Mouse (Mus musculus) embryo, embryonic 11 days (tissue): ENCODE measurements around the gene Tmem164.

Experiments used
- DNase-seq: peaks from one replicate; pipeline ENCODE4 v3.0.0-alpha.2; 2015

Tmem164 gene

DNA sequence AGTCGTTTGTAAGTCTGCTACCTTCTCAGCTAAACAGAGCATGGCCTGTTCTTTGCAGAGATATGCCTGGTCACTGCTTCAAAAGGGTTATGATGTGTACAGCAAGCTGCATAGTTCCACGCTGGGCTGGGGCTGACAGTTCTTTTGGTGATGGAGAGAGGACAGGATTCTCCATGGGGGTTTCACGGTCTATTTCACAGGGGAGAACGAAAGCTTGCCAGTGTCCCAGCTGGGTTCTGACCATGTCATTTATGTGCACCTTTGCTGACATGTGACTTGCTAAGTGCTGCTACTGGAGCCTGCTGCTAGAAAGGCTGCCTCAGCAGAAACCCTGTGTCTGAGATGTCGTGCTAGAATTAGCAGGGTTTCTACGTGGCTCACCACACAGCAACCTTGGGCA, 74.3 kb downstream of the Tmem164 start:
- DNase-seq, result no peak

DNA sequence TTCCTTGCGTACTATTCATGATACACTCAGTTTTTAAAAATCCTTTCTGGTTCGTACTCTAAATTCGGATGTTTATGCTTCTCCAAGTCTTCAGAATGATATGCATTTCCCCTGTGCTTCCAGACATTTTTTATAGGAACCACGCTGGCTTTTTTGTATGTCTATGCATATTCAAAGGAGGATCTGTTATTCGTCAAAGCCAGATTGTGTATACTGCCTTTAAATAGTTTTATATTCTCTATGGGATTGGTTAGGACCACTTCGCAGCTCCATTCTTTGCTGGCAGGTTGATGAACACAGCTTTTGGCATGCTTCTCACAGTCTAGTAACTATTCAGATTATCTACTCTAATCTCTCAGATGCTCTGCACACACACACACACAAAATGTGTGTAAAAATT, 79.2 kb downstream of the Tmem164 start:
- no peak for DNase-seq

DNA sequence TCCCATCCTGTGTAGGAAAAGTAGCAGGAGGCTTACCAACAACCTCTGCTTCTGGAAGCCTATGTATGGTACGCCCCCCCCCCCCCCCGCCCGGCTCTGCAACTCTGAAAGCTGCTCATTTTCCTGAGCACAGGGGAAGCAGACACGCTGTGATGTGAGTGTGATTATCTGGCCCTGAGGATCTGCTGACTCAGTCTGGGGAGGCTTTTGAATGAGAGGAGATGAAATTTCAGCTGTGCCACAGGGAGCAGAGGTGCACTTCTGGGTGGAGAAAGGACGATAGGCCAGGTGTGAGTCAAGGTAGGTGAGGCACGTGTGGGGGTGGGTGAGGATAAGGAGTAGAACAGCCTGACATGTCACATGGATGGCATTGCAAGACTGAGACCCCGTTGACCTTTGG, 82.1 kb downstream of the Tmem164 start:
- DNase-seq, result no peak

DNA sequence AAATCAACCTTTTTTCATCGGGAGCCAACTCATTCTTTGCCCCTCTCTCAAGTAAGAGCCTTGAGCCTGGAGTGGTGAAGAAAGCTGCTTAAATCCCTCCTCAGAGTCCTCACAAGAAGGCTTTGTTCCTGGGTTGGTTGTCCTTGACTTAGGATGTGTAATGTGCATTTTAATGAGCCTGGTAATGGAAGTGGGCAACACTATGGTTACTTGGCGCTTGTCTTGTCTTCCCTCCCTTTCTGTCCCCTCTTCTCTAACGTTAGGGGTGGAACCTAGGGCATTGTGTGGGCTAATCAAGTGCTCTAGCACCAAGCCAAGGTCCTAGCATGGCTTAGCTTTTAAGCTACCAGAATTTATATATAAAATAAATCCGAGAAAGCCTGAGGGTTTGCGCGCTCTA, 88.5 kb downstream of the Tmem164 start:
- no peak for DNase-seq

DNA sequence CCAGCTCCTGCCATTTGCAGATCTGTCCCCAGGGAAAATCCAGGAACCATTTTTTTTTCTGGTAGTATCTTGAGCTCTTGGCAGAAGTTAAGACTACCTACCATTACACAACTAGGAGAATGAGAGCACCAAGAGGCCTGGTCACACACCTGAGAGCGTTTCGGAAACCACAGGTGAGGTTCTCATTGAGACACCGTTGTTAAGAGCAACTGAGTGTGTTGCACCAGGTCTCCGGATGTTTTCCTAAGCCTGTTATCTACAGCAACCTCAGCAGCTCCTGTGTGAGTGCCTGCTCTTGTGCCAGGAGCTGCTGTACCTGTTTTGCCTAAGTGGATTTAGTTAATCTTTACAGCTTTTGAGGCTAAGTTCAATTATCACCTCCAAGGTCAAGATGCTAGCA, 92.5 kb downstream of the Tmem164 start:
- no peak for DNase-seq

DNA sequence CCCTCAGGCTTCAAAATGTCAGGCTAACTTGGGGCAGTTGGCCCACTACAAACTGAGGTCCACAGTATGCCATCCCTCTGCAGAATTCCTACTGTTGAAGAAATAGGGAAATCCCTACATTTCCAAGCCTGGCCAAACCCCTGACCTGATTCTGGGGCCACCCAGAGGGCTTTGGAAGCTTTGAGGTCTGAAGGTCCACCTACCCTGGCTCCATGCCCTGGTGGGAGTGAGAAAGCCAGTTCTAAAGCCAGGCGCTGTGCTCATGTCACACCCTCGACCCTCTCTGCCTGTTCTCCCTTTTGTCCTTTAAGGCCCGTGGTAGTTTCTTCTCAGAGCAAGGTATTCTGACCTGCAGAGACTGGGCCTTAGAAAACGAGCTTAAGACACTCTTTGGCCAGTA, 94.9 kb downstream of the Tmem164 start:
- no peak for DNase-seq

DNA sequence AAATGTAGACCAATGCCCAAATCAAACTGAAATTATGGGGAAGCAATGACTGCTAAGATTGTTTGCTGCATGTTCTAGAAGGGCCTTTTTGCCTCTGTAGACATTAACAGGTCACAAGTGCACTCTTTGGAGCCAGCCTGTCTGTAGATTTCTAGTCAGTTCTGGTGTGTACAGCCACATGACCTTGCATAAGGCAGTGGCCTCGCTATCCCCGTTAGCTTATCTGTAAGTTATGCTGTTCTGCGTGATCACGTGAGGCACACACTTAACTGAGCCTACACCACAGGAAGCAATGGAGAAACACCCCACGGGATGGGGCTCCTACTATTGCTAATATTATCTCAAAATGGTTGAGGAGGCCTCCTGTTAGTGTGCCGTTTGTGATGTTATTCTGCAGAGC, 97.4 kb downstream of the Tmem164 start:
- no peak for DNase-seq

DNA sequence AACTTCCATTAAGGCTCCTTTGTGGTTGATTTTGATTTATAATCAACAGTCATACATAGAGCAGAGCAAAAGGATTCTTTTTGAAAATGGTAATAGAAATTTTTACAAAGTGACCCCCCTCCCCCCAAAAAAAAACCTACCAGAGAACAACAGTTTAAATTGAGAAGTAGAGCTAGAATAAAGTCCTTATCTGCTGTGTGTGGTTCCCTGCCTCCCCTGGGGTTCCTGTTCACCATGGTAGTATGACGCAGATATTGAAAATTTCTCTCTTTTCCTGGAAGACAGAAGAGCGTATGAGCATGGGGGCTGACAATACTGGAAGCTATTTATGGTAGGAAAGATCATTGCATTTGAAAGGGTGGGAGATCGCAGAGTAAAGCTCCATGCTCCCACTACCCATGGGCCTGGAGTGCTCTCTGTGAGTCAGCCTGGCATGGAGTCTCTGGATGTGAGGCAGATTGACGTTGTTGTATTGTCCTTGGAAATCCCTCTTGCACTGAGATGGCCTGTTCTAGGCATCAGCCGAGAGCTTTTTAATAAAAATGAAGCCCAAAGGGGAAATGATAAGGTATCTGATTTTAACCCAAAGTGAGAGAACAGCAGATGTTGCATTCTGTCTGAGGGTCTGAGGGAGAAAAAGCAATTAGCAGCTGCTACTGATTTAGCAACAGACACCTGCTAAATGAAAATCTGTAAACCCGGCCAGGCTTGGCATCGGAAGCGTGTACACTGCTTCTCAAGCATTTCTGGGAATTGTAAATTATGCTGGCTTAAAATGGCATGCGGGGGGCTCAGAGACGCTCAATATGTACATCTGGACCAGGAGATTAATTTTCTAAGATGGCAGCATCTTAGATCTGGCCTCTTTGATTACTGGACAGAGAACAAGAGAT, 105.2 kb downstream of the Tmem164 start:
- DNase-seq, result no peak

DNA sequence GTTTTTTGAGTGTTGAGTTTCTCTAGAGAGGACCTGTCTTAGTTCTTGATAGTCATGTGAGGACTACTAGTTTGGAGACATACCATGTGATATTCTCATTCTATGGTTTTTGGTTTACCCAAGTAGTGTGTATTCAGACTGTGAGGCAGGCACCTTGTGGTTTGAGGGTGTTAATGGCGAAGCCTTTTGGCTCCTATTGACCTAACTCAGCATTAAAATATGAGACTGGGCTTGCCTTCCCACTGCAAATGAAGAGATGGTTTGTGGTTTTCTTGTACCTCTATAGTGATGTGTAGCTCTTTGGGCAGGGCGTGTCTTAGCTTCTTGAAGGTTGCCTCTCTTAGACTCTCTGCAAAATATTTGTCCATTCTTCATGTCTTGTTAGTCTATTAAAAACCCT, 111.0 kb downstream of the Tmem164 start:
- no peak for DNase-seq

DNA sequence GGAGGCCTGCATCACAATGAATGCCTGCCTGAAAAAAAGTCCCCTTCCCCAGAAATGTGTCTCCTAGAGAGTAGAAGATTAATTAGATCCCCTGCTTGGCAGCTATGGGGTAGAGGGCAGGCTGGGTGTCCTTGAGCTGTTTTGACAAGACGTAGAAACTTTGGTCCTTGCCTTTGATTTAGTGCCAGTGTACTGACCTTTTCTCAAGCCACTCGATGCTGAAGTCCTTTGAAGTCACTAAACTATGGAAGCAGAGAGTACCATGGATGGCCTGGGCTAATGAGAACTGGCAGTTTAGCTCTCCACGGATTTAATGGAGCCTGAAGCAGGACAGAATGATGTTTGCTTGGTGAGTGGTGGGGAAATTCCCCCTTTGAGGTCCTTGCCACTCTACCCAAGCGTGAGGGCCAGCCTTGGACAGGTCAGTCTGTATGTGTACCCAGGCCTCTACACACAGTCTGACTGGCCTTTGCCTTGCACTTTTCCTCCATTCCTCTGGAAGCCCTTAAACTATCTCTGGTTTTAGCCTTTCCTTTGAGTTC, 112.9 kb downstream of the Tmem164 start:
- DNase-seq, result no peak

DNA sequence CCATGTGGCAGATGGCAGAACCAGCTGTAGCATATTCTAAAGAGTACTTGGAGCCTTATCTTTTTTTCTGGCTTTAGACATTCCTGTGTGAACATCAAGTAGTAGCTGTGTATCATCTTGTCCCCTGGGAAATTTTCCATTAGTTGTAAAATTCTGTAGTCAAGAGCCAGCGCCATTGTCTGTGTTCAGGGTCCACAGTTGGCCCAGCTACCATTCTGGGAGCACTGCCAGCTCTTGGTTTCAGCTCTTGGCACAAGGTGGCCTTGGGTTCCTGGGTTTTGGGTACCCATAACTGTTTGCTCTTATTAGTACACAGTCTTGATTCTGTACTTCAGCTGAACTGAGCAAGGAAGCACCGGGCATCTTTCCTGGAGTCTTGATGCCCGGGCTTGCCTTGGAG, 123.4 kb downstream of the Tmem164 start:
- no peak for DNase-seq

DNA sequence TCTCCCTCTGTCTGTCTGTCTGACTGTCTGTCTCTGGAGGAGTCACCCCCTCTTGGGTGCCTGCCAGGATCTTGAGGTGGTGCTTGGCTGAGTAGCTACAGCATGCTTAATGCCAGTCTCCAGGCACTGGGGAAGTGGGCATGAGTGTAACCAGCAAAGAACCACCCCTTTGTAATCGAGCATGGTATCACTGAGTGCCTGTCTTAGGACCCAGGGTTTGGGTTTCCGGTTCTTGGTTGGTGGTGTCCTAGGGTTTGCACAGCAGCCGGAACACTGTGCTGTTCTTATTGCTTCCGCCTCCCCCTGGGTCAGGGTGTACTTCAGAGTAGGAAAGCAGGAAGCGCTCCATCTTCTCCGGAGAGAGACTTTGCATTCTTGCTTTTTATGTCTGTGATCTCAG, 124.9 kb downstream of the Tmem164 start:
- DNase-seq, result no peak

DNA sequence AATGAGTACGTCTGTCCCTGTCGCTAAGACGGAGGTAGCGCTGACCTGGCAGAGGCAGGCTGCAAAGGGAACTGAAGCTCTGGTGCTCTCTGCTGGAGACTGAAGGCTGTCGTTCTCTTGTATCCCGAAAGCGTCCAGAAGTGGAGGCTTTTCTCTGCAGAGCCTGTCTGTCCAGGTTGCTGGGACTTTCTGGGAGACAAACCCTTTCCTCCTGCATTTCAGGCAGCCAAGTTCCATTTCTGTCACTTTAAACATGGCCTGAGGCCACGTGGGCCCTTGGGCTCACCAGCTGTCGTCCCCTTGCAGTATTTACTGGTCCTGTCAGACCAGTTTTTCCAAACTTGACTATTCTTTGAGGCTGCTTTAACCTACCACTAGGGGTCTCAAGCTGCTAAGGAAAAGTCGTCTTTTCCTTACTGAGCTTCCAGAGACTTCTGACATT, 125.4 kb downstream of the Tmem164 start:
- peak; percentile 31 for DNase-seq

DNA sequence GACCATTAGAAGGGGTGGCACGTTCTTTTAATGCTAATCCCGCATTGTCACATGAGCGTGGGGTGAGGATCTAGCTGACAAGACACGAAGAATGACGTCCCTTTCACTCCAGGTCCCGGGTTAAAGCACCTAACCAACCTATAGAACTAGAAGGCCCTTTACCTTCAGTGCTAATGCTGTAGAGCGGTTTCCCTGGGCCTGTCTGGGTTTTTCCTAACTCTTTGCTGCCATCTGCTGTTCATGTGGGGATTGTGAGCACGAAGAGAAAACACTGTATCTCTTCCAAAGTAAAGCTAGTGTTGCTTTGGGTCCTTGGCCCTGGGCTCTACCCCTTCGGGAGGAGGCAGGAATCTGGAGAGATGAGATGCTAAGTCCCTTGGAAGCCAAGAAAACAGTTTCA, 127.2 kb downstream of the Tmem164 start:
- peak; percentile 57 for DNase-seq

DNA sequence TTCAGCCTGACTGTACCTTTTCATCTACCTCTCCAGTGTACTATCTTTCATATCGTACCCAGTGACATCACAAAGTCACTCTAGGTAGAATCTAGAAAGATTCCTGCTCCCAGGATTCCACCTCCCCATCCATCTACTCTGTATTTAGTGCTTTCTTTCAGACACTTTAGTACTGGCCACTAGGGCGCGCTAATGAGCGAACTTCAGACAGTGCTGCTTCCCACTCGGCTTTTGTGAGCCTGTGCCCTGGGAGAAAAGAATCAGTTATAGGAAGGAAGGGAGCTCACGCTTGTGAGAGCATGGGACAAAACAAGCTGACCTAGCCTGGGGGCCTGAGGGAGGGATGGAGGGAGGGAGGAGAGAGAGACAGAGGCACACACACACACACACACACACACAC, 131.9 kb downstream of the Tmem164 start:
- peak; percentile 55 for DNase-seq

DNA sequence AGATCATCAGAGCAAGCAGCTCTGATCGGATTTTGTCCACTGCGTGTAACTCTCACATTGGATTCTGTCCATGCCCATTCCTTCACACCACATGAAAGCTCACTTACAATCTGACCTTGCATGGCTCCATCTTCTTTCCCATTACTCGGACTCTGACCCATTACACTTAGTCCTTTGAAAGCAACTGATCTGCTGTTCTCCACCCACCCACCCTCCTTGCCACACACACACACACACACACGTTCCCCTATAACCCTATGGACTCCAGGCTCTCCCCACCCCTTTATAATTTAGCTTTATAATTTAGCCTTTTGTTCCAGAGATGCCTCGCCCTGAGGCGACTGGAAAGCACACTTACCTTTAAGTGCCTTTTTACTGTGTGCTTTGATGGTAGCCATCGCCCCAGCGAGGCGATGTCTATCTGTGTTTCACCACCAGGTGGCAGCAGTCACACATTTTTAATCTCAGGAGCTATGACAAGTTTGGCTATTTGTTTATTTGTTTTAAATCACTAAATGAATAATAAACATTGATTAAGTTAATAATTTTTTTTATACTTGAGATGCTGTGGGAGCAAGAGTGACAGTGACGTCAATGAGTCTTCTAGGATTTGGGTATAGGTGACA, 137.0 kb downstream of the Tmem164 start:
- peak; percentile 49 for DNase-seq

DNA sequence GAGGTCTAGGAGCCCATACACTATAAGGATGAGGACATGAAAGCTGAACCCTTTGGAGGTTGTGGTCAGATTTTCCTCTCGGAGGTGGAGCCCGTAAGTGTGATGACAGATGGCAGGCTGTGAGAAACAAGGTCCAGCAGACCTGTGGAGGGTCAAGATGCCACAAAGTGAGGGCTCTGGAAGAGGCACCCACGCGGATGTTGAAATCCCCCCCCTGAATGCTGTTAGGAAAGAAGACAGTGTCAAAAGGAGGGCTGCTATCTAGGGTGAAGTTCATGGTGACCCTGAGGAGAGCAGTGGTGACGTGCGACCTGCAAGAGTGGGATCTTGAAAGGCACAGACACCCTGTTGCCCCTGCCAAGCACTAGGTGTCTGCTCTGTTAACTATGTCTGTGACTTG, 140.0 kb downstream of the Tmem164 start:
- DNase-seq, result no peak

DNA sequence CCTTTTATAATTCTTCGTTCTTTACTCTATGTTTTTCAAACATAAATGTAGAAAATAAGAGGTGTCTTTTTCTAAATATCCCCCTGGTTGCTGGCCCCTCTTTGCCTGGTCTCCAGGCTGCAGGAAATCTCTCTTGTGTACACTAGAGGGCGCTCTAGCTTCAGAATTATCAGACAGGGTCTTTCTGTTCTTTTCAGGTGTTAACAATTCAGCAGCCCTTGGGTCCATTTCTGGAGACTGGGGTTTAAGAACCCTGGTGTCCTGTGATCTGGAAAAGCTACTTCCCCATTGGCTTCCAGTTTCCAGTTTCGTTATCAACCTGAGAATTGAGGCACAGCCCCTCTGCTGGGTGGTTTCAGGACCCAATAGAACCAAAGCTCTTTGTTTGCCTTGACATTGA, 140.6 kb downstream of the Tmem164 start:
- DNase-seq, result peak; percentile 39

DNA sequence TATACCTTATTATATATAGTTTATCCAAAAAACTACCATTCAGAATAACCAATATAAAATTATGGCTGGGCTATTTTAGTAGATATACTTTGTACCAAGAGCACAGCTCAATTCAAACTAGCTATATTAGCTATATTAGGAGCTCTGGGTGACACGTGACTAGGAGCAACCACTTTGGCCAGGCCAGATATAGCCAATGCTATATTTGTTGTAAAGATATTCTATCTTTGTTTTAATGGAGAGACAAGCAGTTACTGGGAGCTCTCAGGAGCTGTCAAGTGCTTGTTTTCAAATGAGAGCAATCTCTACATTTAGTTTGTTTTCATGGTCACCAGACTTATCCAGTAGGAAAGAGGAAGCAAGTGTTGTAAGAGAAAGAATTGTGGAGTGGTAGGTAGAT, 144.1 kb downstream of the Tmem164 start:
- DNase-seq, result no peak

DNA sequence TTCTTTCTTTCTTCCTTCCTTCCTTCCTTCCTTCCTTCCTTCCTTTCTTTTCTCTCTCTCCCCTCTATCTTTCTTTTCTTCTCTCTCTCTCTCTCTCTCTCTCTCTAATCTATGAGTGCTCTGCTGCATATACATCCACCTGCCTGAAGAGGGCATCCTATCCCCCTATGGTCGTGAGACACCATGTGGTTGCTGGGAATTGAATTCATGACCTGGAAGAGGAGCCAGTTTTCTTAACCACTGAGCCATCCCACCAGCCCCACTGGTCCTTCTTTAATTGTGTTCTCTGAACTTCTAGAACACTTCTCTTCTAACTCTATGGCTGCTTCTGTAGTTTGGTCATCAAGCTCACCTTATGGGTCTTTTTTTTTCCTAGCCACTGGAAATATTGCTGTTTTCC, 146.4 kb downstream of the Tmem164 start:
- DNase-seq, result no peak

DNA sequence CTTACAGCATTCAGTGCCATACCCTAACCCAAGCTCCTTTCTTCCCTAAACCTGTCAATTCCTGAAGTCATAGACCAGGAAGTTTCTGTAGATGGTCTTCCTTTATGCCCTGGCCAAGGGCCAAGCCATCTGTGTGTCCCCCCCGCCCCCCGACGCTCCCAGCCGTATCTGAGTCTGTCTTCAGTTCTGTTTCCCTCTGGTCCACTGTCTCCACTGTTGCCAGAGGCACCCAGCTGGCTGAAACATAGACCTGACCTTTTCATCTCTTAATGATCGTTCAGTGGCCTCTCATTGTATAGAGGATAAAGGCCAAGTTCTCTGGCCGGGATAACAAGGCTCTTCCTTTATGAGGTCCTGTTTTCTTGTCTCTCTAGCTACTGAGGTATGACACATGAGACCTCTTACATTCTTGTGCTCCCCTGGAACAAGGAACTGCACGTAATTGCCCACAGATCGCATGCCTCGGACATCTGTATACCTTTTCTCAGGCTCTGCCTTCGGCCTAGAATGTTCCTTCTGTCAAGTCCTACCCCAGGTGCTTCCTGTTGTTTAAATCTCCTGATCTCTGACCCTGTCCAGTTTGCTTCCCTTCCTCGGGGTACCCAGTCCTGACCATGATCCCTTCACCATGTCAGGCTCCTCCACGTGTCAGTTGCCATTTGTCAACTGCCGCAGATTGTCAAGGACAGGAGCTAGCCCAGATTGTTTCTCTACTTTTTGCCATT, 147.1 kb downstream of the Tmem164 start:
- no peak for DNase-seq

DNA sequence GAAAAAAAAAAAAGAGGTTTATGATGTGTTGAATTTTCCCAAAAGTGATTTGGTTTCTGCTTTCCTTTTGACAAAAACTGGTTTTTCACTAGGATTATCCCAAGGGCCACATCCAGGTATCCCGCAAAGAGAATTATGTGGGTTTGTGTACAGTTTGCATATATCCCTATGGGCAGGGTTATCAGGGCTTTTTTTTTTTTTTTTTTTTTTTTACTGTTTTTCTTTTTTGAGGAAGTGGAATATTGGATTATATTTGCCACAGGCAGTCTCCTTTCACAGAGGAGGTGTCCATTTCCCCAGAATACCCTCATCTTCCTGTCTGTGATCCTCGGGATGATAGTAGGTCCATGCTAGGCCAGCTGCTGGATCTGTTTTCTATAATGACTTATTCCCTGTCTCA, 148.1 kb downstream of the Tmem164 start:
- no peak for DNase-seq

DNA sequence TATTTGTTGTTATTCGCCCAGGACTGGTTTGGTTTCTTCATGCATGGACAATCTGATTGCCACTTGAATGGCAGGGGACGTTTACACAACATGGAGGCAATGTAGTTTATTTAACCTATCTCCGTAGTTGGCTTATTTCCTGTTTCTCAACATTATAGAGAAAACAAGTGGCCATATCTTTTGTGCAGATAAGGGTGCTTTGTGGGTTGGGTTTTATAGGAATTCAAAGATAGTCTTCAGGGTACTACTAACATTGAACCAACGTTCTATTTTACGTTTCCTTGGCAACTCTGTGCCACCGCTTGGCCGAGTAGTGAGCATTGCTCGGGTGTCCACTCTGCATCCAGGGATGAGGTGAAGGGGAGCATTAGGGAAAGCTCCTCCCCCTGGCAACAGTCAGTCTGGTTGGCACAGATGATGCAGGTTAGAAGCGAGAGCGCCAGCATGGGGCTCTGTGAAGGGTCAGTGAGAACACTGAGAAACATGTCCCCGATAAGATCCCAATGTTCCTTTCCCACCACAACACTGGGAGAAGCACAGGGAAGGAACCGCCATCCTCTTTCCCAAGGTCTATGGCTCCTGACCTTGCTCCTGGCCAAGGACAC, 148.8 kb downstream of the Tmem164 start:
- no peak for DNase-seq
